ENCODE assay signal across 13 mouse cellular contexts in the genomic region with DNA sequence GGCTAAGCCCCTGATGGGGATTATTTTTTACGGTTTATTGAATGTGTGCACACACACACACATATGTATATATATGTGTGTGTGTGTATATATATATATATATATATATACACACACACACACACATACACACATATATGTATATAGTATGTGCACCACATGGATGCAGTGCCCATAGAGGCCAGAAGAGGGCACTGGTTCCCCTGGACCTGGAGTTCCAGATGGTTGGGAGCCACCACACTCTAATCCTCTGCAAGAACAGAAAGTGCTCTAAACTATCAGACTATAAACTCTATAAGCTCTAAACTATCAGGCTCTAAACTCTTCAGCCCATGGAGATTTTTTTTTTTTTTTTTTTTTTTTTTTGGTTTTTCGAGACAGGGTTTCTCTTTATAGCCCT. TPM values are rescaled to one million over a fixed set of nuclear protein-coding genes. Genes with fewer than 3 reads are reported as not detected.
DNase-seq lines count a peak whose midpoint lies in the region; ATAC-seq and TF ChIP-seq lines count a peak whose summit lies in the region.
"Had no signal": no experiment of that assay in that cellular context is flagged by ENCODE, and none has a peak within 500 bp of the region (broad histone marks: within the 10 kb centered on the region; RNA-seq: fewer than 3 reads in every experiment).

No protein-coding gene starts in this region.

- peak; percentile 28; the same call in 1 of the 2 replicates for TF ChIP-seq CTCF in liver, embryonic 14.5 days (IDR thresholded peaks at IDR 0.05; ENCODE audit: low read depth)
- peak; percentile 42 for TF ChIP-seq CTCF in hindbrain, postnatal 0 days (IDR thresholded peaks at IDR 0.05; ENCODE audit: low read depth)

- H3K4me2 ChIP-seq in liver, embryonic 14.5 days (ENCODE audit: low read depth), result no peak overlapping the region
- H3K4me2 ChIP-seq in hindbrain, postnatal 0 days (ENCODE audit: low read depth, low read length), result no peak overlapping the region
- H3K4me2 ChIP-seq: heart, embryonic 13.5 days; limb, embryonic 13.5 days had no signal

- no peak for TF ChIP-seq EP300 in liver, embryonic 14.5 days (IDR thresholded peaks at IDR 0.05; ENCODE audit: low read depth)

- DNase-seq in cerebellum, postnatal 10 days, result peak; percentile 50 to 59
- no peak for DNase-seq in cerebellum, adult 9-10 months
- DNase-seq in liver, embryonic 14.5 days (ENCODE audit: low read depth in 3 of 3, low spot score in 3 of 3), result no peak
- DNase-seq in liver (no peak), ES-CJ7 (ENCODE audit: low read depth, low spot score) (peak; percentile 69)
- no peak for DNase-seq in hindbrain, postnatal 0 days (ENCODE audit: low spot score)
- no peak for DNase-seq in adrenal gland, postnatal 10 days
- no peak for DNase-seq in gastrocnemius, postnatal 10 days
- DNase-seq: embryo, embryonic 11 days; kidney, adult 11 months; layer of hippocampus, adult 9-11 months had no signal

- 87% methylated on average over 1 of the region's 2 CpGs for WGBS in liver, embryonic 14.5 days (ENCODE audit: insufficient replicate concordance)
- WGBS in hindbrain, postnatal 0 days, result 84% methylated on average over 2 of the region's 2 CpGs

- H3K9ac ChIP-seq in liver, embryonic 14.5 days (replicated peaks), result no peak overlapping the region
- H3K9ac ChIP-seq in hindbrain, postnatal 0 days (replicated peaks; ENCODE audit: low read length), result no peak overlapping the region
- H3K9ac ChIP-seq: heart, embryonic 13.5 days; limb, embryonic 13.5 days had no signal

- H3K9me3 ChIP-seq in liver, embryonic 14.5 days (ENCODE audit: control insufficient read depth, low read length), result no peaks in the 10 kb centered on the region
- H3K9me3 ChIP-seq in hindbrain, postnatal 0 days (ENCODE audit: low read length), result no peaks in the 10 kb centered on the region
- H3K9me3 ChIP-seq: limb, embryonic 13.5 days had no signal

- peaks cover 0 to 24% of the 10 kb centered on the region in 2 experiments; a peak in 2 of 4 replicates for H3K4me1 ChIP-seq in liver, embryonic 14.5 days (replicated peaks; ENCODE audit: control insufficient read depth in 2 of 2, insufficient read depth in 2 of 2, low read length in 1 of 2)
- peaks cover 18% of the 10 kb centered on the region; the same call in 1 of the 2 replicates for H3K4me1 ChIP-seq in hindbrain, postnatal 0 days (ENCODE audit: insufficient read depth, low read length)

- H3K36me3 ChIP-seq in liver, embryonic 14.5 days (replicated peaks; ENCODE audit: control insufficient read depth, insufficient read depth, low read depth), result no peaks in the 10 kb centered on the region
- H3K36me3 ChIP-seq in hindbrain, postnatal 0 days (ENCODE audit: insufficient read depth, low read length), result peaks cover 8% of the 10 kb centered on the region; the same call in 1 of the 2 replicates

- H3K27me3 ChIP-seq in liver, embryonic 14.5 days (ENCODE audit: control insufficient read depth, insufficient read depth, low read length), result no peaks in the 10 kb centered on the region
- H3K27me3 ChIP-seq in hindbrain, postnatal 0 days (ENCODE audit: insufficient read depth, low read length), result no peaks in the 10 kb centered on the region
- H3K27me3 ChIP-seq: heart, embryonic 13.5 days; limb, embryonic 13.5 days had no signal

- no peak for ATAC-seq in liver, embryonic 14.5 days (ENCODE audit: insufficient read depth)
- ATAC-seq in hindbrain, postnatal 0 days, result no peak

- no peak overlapping the region for H3K27ac ChIP-seq in liver, embryonic 14.5 days
- peak overlapping the region; percentile 62; the same call in 1 of the 2 replicates for H3K27ac ChIP-seq in hindbrain, postnatal 0 days
- H3K27ac ChIP-seq: heart, embryonic 13.5 days; limb, embryonic 13.5 days had no signal

- H3K4me3 ChIP-seq in liver, embryonic 14.5 days (ENCODE audit: insufficient read depth in 1 of 2, low read depth in 2 of 2, low read length in 2 of 2), result no peak overlapping the region
- no peak overlapping the region for H3K4me3 ChIP-seq in hindbrain, postnatal 0 days (ENCODE audit: low read length)
- H3K4me3 ChIP-seq: heart, embryonic 13.5 days; limb, embryonic 13.5 days had no signal

RNA-seq across cellular contexts. Expression of a gene that starts 25.1 kb away (rescaled TPM):
- polyA plus RNA-seq in liver, embryonic 14.5 days (2012; rRNA removed), result 8.0 and 9.0 TPM in 2 replicates
- polyA plus RNA-seq in liver, embryonic 14.5 days (2014; fragmentation: Nextera tagmentation; extraction: Ambion mirVana), result 7.5 and 11.4 TPM in 2 replicates
- total RNA-seq in hindbrain, postnatal 0 days (2014; rRNA removed), result 78.2 and 85.6 TPM in 2 replicates
- polyA plus RNA-seq in hindbrain, postnatal 0 days (2015; fragmentation: Nextera tagmentation; extraction: Ambion mirVana), result 116 and 119 TPM in 2 replicates
- 100 to 1,000 TPM; 175 to 205 TPM for total RNA-seq in adrenal gland, postnatal 10 days (2021)
- total RNA-seq in gastrocnemius, postnatal 10 days (2021), result 10 to 100 TPM; 43.1 to 64.5 TPM

Comparison
In these comparisons a context has a peak if more than half of its experiments do, and no peak if none do; other contexts are left out.
1. DNase-seq: peak in cerebellum, postnatal 10 days (2 of 2) and ES-CJ7 (single experiment); none in cerebellum, adult 9-10 months (single experiment), liver, embryonic 14.5 days (0 of 3), liver (single experiment), hindbrain, postnatal 0 days (single experiment), adrenal gland, postnatal 10 days (single experiment) and gastrocnemius, postnatal 10 days (single experiment).